Mouse (Mus musculus): ENCODE measurements around the gene Gm14459.
"Not testable (repeated sequence)": the region's sequence is repeated elsewhere in the genome, so short reads cannot be mapped to it uniquely, and the experiment has no call there.

Gm14459 gene

GRCm38 (mm10) chrX:8524854-8525253 lies at the start of gene Gm14459:
TSS of gene Gm14459 (minus strand) at chrX:8524954.
- DNase-seq (ENCODE audit: low read depth), result no peak

- not testable (repeated sequence) for DNase-seq (ENCODE audit: low read depth)
These were observed 23.4 kb upstream of the Gm14459 start, which contains the start of gene Ssxb6 for GRCm38 (mm10) chrX:8548155-8548554. TSS of gene Ssxb6 (minus strand) at chrX:8548255.

All from naive thymus-derived CD4-positive, alpha-beta T cell, adult 2 months (primary cell).